Mouse (Mus musculus): ENCODE data around the gene Gm28051. TPM values are rescaled to one million over a fixed set of nuclear protein-coding genes. Genes with fewer than 3 reads are reported as not detected.
A peak's percentile ranks its signal among the peaks of the same experiment; 100 is the strongest.

Gm28051 gene
- total RNA-seq, 2 experiments from 2014 or later = not detected

GRCm38 (mm10) chr12:102710851-102711375 is 46.7 kb downstream of the Gm28051 start:
- no peak for DNase-seq
- intact Hi-C loops (cut with DNase I) = loop anchor here (10.0 kb wide), 1 partner anchor 216 kb away; no protein-coding TSS in a partner anchor

DNA sequence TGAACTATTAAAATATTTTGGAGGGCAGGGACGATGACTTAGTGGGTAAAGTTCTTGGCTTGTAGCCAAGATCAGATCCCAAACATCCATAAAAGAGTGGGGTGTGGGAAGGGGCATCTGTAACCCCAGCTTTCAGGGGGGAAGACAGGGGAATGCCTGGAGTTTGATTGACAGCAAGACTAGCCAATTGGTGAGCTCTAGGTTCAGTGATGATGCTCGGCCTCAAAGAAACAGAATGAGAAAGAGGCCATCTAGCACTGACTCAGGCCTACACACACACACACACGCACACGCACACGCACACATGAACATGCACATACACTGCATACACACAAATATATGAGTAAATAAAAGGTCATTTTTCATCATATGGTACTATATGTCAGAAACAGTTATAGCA is 47.7 kb downstream of the Gm28051 start:
- no peak for DNase-seq
- intact Hi-C loops (cut with DNase I) = loop anchor here (10.0 kb wide), 1 partner anchor 215 kb away; no protein-coding TSS in a partner anchor

DNA sequence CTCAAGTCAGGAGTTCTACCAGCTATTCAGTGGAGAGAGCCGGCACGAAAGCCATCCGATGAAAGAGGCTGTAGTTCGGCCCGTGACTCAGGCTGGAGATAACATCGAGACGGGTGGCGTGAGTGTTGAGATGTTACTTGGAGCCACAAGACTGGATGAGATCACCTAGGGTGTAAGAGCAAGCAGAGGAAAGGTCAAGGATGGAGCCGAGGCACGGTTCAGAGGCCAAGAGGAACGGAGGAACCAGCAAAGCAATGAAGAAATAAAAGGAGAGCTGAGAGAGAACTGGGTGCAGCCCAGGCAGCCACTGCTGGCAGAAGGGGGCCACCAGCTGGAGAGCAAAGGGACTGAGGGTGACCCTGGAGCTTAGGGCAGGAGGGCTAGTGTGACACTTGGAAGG is 49.3 kb downstream of the Gm28051 start:
- no peak for DNase-seq
- intact Hi-C loops (cut with DNase I) = no loop called here

GRCm38 (mm10) chr12:102706833-102707463 is 50.6 kb downstream of the Gm28051 start:
- DNase-seq = no peak
- intact Hi-C loops (cut with DNase I) = no loop called here

DNA sequence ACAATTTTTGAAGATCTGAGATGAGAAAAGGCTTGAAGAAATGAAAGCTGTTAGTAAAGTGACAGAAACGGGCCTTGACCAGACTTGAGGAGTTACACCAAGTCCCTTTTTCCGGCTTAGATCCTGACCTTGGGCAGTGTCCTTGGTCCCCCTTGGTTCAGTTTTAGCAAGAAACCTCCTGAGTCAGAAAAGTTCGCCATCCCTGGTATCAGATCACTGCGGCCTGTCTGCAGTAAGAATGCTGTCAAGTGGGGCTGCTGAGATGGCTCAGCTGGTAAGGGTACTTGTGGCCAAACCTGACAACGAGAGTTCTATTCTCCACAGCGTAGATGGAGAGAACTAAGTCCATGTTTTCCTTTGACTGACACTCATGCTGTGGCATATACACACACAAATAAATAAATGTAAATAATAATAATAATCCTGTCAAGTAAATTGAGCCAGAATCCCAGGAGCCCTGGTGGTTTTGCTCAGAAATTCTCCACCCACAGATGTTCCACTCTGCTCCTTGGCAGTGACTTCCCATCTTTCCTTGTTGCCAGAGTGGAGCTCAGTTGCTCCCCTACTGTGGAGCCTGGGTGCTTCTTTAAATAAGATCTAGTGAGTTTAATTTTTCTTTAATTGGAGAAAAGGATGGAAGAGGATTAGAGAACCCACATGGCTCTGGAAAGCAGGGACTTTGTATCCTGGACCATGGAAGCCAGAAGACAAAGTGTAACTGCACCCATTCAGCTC is 51.5 kb downstream of the Gm28051 start:
- intact Hi-C loops (cut with DNase I) = no loop called here
- DNase-seq = no peak

DNA sequence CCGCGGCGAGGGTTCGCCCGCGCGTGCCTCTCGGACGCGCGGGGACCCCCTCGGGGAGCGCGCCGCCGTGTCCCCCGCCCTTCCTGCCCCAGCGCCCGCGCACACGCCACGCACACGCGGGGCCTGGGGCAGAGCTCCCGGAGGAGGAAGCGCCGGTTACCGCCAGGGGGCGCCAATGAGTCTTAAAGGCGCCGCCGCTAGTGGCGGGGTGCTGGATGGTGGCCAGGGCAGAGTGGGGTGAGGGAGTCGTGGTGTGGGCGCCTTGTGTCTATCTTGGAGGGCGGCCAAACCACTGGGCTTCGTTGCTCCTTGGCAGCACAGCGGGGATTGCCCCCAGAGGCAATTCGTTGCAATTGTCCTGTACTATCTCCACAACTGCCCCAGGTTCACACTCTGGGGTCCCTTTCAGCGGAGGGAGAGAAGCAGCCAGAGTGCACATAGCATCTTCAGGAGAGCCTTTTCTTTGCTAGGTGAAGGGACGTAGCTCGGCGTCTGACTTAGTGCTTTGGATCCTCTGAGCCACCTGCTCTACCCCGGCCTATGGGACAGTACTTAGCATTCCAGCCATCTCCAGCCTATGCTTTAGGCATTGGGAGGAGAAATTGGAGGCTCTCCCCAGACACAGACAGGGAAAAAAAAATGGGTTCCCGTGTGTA is 52.2 kb downstream of the Gm28051 start:
- DNase-seq = peak; percentile 92
- intact Hi-C loops (cut with DNase I) = no loop called here

GRCm38 (mm10) chr12:102704457-102705198 is 52.9 kb downstream of the Gm28051 start, which contains the start of gene Itpk1:
Itpk1 (minus strand) TSS chr12:102704930.
- DNase-seq = peak; percentile 50
- intact Hi-C loops (cut with DNase I) = loop anchor here (5.0 kb wide), 1 partner anchor 127 kb away; no protein-coding TSS in a partner anchor

GRCm38 (mm10) chr12:102703921-102704408 is 53.6 kb downstream of the Gm28051 start:
- no peak for DNase-seq
- intact Hi-C loops (cut with DNase I) = loop anchor here (5.0 kb wide), 1 partner anchor 127 kb away; no protein-coding TSS in a partner anchor

DNA sequence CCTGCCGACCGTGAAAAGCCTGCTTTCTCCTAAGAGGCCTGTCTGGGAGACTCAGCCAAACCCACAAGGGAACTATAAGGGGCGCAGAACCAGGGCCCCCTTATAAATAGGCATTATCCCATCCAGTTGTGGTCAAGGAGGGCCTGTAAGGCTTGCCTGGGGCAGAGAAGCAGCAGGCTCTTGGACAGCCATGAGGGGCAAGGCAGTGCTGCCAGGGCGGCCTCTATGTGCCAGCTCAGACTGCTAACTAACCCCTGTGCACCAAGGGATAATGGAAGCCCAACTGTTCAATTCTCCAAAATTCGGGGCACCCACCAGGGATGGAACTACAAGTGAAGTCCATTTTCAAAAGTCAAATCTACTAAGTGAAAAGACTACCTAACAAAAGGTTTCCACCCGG is 54.1 kb downstream of the Gm28051 start:
- no peak for DNase-seq
- intact Hi-C loops (cut with DNase I) = loop anchor here (5.0 kb wide), 1 partner anchor 126 kb away; no protein-coding TSS in a partner anchor

- DNase-seq = peak; percentile 50
- intact Hi-C loops (cut with DNase I) = loop anchor here (5.0 kb wide), 1 partner anchor 126 kb away; no protein-coding TSS in a partner anchor
These were observed 54.5 kb downstream of the Gm28051 start for GRCm38 (mm10) chr12:102703111-102703412.

DNA sequence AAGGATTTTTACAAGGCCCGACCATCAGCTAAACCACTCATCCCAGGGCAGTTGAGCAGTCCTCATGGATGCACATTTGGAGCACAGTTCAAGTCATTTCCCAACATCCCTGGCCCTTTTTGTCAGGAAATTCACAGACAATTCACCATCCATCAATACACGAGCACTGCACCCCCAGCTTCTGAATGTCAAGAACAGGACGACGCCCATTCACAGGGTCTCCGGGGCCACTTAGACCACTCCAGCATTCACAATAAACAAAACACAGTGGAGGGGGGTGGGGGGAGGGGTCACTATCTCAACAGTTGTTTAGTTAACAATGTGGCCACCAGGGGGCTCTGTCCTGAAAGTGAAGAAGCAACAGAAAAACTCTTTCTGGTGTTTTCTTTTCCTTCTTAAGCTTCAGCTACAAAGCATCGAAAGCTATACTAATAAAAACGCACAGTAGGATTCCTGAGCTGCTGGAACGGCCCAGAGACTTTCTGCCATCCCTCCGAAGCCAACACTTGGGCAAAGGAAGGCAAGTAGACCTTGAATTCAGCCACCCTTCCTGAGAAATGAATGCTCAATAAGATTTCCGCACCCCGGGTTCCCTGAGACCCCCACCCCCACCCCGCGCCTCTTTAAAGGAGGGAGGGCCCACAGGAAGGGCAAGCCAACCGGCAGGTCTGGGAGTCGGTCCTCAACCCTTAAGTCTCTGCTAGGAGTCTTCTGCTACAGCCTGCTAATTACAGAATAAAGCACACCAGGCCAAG is 55.0 kb downstream of the Gm28051 start:
- DNase-seq = peak; percentile 90
- intact Hi-C loops (cut with DNase I) = loop anchor here (5.0 kb wide), 1 partner anchor 125 kb away; no protein-coding TSS in a partner anchor

- DNase-seq = no peak
- intact Hi-C loops (cut with DNase I) = loop anchor here (5.0 kb wide), 1 partner anchor 124 kb away; no protein-coding TSS in a partner anchor
These were observed 55.8 kb downstream of the Gm28051 start for GRCm38 (mm10) chr12:102701691-102702207.

DNA sequence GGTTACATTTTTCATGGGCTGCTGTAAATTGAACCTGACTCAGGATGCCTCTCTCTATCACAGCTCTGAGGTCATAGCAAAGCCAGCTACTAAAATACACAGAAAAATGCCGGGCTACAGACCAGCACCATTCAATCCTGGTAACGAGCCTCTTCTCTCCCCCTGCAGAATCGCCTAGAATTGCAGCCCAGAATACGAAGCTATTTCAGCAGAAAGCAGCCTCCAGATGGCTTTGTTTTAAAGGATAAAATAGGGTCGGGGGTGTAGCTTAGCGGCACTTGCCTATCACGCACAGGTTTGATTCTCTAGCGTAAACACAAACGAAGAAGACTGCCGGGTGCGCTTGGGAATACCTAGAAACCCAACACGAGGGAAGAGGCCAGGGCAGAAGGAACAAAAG is 57.1 kb downstream of the Gm28051 start:
- DNase-seq = no peak
- intact Hi-C loops (cut with DNase I) = loop anchor here (5.0 kb wide), 1 partner anchor 123 kb away; no protein-coding TSS in a partner anchor

- intact Hi-C loops (cut with DNase I) = no loop called here
These were observed 58.4 kb downstream of the Gm28051 start for GRCm38 (mm10) chr12:102699156-102699555.

DNA sequence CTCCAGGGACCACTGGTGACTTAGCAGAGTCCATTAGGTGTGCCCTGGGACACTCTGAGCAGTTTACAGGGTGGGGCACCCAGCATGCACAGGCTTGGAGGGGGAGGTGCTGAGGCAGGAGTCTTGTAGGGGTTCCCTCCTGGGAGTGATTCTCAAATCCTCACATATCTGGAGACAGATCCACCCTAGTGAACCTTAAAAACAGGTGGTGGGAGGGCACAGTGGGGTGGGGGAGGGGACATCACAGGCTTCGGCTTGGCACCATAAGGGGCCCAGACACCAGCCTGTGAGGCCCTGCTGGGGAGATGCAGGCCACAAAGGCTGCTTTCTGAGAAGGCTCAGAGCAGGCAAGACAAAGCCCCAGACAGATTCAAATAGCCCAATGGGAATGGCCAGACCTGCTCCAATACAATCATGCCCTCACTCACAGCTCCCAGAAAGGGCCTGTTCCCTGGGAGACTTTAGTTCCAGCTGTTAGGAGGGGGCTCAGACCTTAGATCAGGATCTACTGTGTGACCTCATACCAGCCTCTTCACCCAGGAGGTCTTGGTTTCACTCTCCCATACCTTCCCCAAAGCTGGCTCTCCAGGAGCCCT is 59.4 kb downstream of the Gm28051 start:
- no peak for DNase-seq
- intact Hi-C loops (cut with DNase I) = no loop called here

More at GRCm38 (mm10) chr12:102699156-102699555, 58.4 kb downstream of the Gm28051 start:
- no peak for DNase-seq

- DNase-seq = no peak
- intact Hi-C loops (cut with DNase I) = no loop called here
These were observed 60.2 kb downstream of the Gm28051 start for GRCm38 (mm10) chr12:102697381-102697780.

- DNase-seq = no peak
- intact Hi-C loops (cut with DNase I) = no loop called here
These were observed 60.8 kb downstream of the Gm28051 start for GRCm38 (mm10) chr12:102696635-102697354.
